Mouse (Mus musculus) heart, adult 2 months (tissue): ENCODE measurements around the gene Prkar1b. TPM values are rescaled to one million over a fixed set of nuclear protein-coding genes. Genes with fewer than 3 reads are reported as not detected.

Experiments
- DNase-seq, 2 experiments: peaks; one replicate each; pipeline ENCODE4 v3.0.0; 2021
- H3K27ac ChIP-seq: fragments of 200-600 bp; 2 replicates; pipeline ENCODE4 v1.8.1; 2022
- H3K27me3 ChIP-seq: fragments of 200-500 bp; 2 replicates; pipeline ENCODE4 v1.6.1; 2012; ENCODE audit warnings: mild to moderate bottlenecking, low read length, inconsistent platforms, mixed read lengths; ENCODE audit not compliant: control insufficient read depth, insufficient read depth
- H3K36me3 ChIP-seq: fragments of 200-500 bp; 2 replicates; pipeline ENCODE4 v1.6.1; 2012; ENCODE audit warnings: low read length, inconsistent platforms; ENCODE audit not compliant: control insufficient read depth, insufficient read depth
- H3K4me1 ChIP-seq: fragments of 200-500 bp; 2 replicates; pipeline ENCODE4 v1.6.1; 2011; ENCODE audit warnings: low read length; ENCODE audit not compliant: control insufficient read depth, insufficient read depth
- H3K4me3 ChIP-seq: fragments of 200-600 bp; 2 replicates; pipeline ENCODE4 v1.8.1; 2022
- H3K79me2 ChIP-seq: fragments of 200-500 bp; replicated peaks from 2 replicates; pipeline ENCODE4 v1.6.1; 2012; ENCODE audit warnings: mild to moderate bottlenecking, inconsistent platforms, low read length, moderate library complexity, mixed read lengths; ENCODE audit not compliant: control insufficient read depth, insufficient read depth
- H3K9ac ChIP-seq: fragments of 200-500 bp; 2 replicates; pipeline ENCODE4 v1.6.1; 2012; ENCODE audit warnings: low read depth, mild to moderate bottlenecking, control low read depth, inconsistent platforms, low read length, mixed read lengths
- CTCF ChIP-seq: fragments of 200-600 bp; IDR thresholded peaks from 2 replicates; pipeline ENCODE4 v1.8.1; 2022; ENCODE audit warnings: antibody characterized with exemption, mild to moderate bottlenecking, moderate library complexity
- EP300 ChIP-seq: fragments of 200-500 bp; IDR thresholded peaks from 2 replicates; pipeline ENCODE4 v1.6.1; 2011; ENCODE audit warnings: low read depth, low read length, control low read depth; ENCODE audit not compliant: insufficient read depth
- POLR2A ChIP-seq: fragments of 200-500 bp; IDR thresholded peaks from 2 replicates; pipeline ENCODE4 v1.6.1; 2011; ENCODE audit warnings: mild to moderate bottlenecking, low read depth, low read length, control low read depth; ENCODE audit not compliant: insufficient read depth
- WGBS: fragments of 180-500 bp; shearing (Covaris S2); methylation state at CpG from one replicate; pipeline ENCODE4 v1.1.7; 2018; 5-methylcytosine and 5-hydroxymethylcytosine counted together
- intact Hi-C: fragments of 180-260 bp; cut with DNase I; formaldehyde crosslinking; loops from one replicate; pipeline ENCODE4 v1.15.1; 2025
- polyA plus RNA-seq: library from polyadenylated mRNA; depleted of rRNA; stranded (reverse); fragments of >200 nt; gene quantifications from 2 replicates; pipeline ENCODE4 v1.2.3, GENCODE M21; 2012
- total RNA-seq, 2 experiments: library from RNA; stranded (reverse); gene quantifications; 2 replicates each; pipeline ENCODE4 v1.2.3; 2021

Prkar1b gene
- total and polyA plus RNA-seq, 3 experiments = 1.4 to 2.0 (median 1.5) TPM

GRCm38 (mm10) chr5:139118961-139119276 lies 30.9 kb downstream of the Prkar1b start:
- Histone ChIP-seq H3K36me3 (no peaks in the 10 kb centered on the region), H3K4me3 (no peak overlapping the region), H3K27me3 (no peaks in the 10 kb centered on the region), H3K4me1 (no peaks in the 10 kb centered on the region), H3K79me2 (no peaks in the 10 kb centered on the region), H3K27ac (0 out of 2 replicates have a peak overlapping the region, but pooled peaks have one; percentile 3), H3K9ac (no peak overlapping the region)
- intact Hi-C loops = no loop called here
- WGBS = 45% methylated on average over 2 of the region's 2 CpGs
- DNase-seq = no peak
- TF ChIP-seq EP300 = no peak
- no peak for TF ChIP-seq CTCF
- TF ChIP-seq POLR2A = no peak

DNA sequence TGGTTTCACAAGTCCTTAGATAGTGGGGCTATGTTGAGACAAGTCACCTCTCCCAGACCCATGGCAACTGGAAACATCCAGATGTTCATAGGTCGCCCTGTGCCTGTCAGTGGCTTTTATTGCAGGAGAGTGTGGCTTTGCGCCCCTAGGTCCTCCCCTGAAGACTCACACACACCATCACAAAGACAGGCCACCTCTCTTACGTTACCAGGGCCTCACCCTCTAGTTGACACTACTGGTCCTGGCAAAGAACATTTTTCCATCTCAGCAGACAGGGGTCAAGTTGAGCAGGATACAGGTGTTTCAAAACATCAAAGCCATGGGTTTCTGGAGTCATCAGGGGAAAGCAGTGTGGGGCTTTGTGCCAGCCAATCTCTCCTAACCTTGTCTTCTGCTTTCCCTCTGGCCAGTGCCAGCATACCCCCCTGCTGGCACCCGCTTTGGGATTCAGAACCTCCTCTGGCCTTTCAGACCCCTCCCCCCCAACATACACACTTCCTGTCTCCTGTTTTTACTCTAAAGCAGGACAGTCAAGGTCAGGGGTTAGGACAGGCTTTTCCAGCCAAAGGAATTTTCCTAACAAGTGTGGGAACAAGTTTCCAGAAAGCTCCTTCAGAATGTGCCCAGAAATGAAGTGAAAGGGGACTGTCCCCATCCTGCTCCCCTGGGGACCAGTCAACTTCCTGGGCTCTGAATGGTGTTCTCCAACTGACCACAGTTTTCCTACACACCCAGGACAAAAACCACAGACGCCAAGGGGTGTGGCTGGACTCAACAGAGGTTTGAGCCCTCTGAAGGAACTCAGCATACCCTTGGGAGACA lies 31.5 kb downstream of the Prkar1b start:
- 68% methylated on average over 5 of the region's 5 CpGs for WGBS

DNA sequence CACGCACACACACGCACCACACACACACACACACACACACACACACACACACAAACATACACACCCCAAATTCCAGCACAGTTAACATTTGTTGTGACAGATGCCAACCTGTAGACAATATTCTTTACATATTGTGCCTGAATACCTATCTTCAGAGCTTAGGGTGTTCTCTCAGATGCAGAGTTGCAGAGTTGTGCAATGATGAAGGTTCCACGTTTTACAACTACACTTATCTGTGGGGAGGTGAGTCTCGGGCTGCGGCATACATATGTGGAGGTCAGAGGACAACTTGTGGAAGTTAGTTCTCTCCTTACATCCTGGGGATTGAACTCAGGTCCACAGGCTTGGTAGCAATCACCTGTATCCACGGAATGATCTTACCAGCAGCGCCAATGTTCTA lies 34.3 kb downstream of the Prkar1b start:
- WGBS = 93% methylated on average over 7 of the region's 7 CpGs
- TF ChIP-seq EP300 (no peak), POLR2A (no peak), CTCF (no peak)
- no peak overlapping the region for H3K27ac ChIP-seq
- H3K9ac ChIP-seq = no peak overlapping the region
- DNase-seq = no peak
- H3K4me1 ChIP-seq = no peaks in the 10 kb centered on the region
- H3K27me3 ChIP-seq = no peaks in the 10 kb centered on the region
- no peak overlapping the region for H3K4me3 ChIP-seq
- intact Hi-C loops = no loop called here
- no peaks in the 10 kb centered on the region for H3K79me2 ChIP-seq
- no peaks in the 10 kb centered on the region for H3K36me3 ChIP-seq

More for the DNA sequence above, 31.5 kb downstream of the Prkar1b start:
- Histone ChIP-seq H3K9ac (no peak overlapping the region), H3K4me3 (no peak overlapping the region), H3K27me3 (no peaks in the 10 kb centered on the region), H3K36me3 (no peaks in the 10 kb centered on the region), H3K27ac (0 out of 2 replicates have a peak overlapping the region, but pooled peaks have one; percentile 26), H3K79me2 (no peaks in the 10 kb centered on the region), H3K4me1 (no peaks in the 10 kb centered on the region)
- intact Hi-C loops = no loop called here
- TF ChIP-seq CTCF (no peak), EP300 (no peak), POLR2A (no peak)
- DNase-seq = peak; percentile 27 to 42

DNA sequence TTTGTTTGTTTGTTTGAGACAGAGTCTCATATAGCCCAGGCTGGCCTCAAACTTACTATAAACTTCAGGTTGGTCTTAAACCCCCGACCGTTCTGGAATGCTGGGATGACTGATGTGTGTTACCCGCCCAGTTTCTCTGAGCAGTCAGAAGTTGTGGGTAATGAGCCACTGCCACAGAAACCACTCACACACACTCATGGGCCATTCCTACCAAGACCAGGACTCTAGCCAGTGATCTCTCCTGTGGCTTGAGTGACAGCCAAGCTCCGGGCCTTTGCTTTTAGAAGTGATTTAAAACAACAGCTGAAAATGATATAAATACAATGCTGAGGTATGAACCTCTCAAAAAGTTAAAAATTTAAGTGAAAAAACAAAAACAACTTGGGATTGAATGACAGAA lies 34.9 kb downstream of the Prkar1b start:
- H3K27ac ChIP-seq = no peak overlapping the region
- H3K79me2 ChIP-seq = no peaks in the 10 kb centered on the region
- H3K36me3 ChIP-seq = no peaks in the 10 kb centered on the region
- DNase-seq = no peak
- TF ChIP-seq EP300 = no peak
- no peak for TF ChIP-seq CTCF
- no peak for TF ChIP-seq POLR2A
- WGBS = 82% methylated on average over 4 of the region's 4 CpGs
- H3K27me3 ChIP-seq = no peaks in the 10 kb centered on the region
- H3K4me1 ChIP-seq = no peaks in the 10 kb centered on the region
- intact Hi-C loops = no loop called here
- H3K4me3 ChIP-seq = no peak overlapping the region
- no peak overlapping the region for H3K9ac ChIP-seq

DNA sequence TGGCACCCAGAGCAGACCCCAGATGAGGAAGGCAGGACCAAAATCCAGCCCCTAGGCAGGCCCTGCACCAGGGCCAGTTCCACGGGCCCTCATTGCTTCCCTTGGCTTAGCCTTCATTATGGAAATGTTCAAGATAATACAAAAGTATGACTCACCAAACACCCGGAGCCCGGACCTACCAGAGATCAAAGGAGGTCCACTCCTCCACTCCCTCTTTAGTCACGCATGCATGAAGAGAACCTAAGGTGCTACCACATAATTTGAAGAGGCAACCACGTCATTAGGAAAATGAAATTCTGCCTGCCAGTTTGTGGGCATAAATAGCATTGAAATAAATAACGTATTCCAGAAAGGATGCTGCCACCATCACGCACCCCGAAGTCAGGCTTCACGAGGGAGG lies 37.4 kb downstream of the Prkar1b start:
- no peak for DNase-seq
- no peaks in the 10 kb centered on the region for H3K36me3 ChIP-seq
- TF ChIP-seq POLR2A (no peak), CTCF (no peak), EP300 (no peak)
- no peak overlapping the region for H3K4me3 ChIP-seq
- 59% methylated on average over 9 of the region's 9 CpGs for WGBS
- H3K4me1 ChIP-seq = no peaks in the 10 kb centered on the region
- H3K79me2 ChIP-seq = no peaks in the 10 kb centered on the region
- intact Hi-C loops = no loop called here
- H3K9ac ChIP-seq = no peak overlapping the region
- H3K27me3 ChIP-seq = no peaks in the 10 kb centered on the region
- no peak overlapping the region for H3K27ac ChIP-seq

DNA sequence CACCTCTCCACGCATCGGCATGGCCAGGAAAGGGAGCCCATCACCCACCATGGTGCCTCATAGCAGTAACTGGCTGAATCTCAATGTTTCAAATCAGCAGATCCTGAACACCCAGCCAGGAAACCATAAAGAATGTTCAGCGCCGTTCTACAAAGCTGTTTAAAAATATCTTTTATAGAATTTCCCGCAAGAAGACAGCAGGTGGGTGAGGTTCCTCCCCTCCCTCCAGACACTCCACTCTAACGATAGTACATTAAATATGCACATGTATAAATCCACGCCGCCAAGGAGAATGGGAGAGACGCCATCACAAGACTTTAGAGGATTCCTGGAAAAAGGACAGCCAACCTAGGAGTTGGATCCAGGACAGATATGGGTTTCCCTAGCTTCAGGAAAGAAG lies 37.8 kb downstream of the Prkar1b start:
- Histone ChIP-seq H3K79me2 (no peaks in the 10 kb centered on the region), H3K36me3 (no peaks in the 10 kb centered on the region), H3K9ac (no peak overlapping the region), H3K4me3 (no peak overlapping the region), H3K27me3 (no peaks in the 10 kb centered on the region), H3K27ac (no peak overlapping the region), H3K4me1 (no peaks in the 10 kb centered on the region)
- WGBS = 69% methylated on average over 9 of the region's 9 CpGs
- TF ChIP-seq CTCF (no peak), POLR2A (no peak), EP300 (no peak)
- no peak for DNase-seq
- intact Hi-C loops = no loop called here
